Mouse (Mus musculus) heart, adult 9 months (tissue): ENCODE data around the gene Rere.

ENCODE experiments used
- DNase-seq, 2 experiments: peaks; one replicate each; pipeline ENCODE4 v3.0.0; 2022; ENCODE audit warnings: low spot score in 2 of 2

Rere gene

GRCm38 (mm10) chr4:150344526-150344925 lies 63.1 kb downstream of the Rere start:
- no peak for DNase-seq

GRCm38 (mm10) chr4:150346651-150347386 lies 65.4 kb downstream of the Rere start:
- DNase-seq: no peak

DNA sequence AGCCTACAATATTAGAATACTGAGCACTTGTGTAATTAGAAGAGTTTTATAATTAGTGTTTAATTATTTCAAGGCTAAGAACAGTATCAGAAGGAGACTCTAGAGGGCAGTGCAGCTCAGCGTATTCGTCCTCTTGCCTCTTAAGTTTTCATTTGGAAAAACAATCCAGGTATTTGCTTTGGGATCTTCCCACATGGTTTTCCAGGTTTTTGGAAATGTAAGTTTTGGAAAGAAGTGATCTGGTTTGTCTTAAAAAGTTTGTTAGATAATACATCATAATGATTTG lies 65.9 kb downstream of the Rere start:
- DNase-seq: no peak

GRCm38 (mm10) chr4:150349680-150350101 lies 68.2 kb downstream of the Rere start:
- peak in 1 of 2 experiments; percentile 25 for DNase-seq

GRCm38 (mm10) chr4:150351419-150352075 lies 70.1 kb downstream of the Rere start:
- no peak for DNase-seq

- no peak for DNase-seq
These were observed 71.3 kb downstream of the Rere start for GRCm38 (mm10) chr4:150352736-150353135.

DNA sequence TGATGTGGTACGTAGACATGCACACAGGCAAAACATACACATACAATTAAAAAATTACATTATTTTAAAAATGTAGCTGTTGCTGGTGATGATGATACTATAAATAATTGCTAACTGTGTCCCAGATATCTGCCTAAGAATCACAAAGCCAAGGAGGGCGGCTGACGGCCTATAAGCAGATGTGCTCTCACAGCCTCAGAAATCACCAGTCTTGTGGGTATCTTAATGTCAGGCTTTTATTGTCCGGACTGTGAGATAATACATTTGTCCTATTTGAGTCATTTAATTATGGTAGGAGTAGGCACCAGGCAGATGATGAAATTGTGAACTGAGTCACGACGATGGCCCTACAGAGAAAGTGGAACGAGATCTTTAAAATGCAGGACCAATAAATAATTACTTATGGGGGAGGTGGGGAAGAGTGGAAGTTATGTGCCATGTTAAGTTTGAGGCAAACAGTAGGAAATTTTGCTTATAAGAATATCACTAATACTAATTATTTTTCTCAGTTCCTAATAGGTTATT lies 72.0 kb downstream of the Rere start:
- DNase-seq: no peak

DNA sequence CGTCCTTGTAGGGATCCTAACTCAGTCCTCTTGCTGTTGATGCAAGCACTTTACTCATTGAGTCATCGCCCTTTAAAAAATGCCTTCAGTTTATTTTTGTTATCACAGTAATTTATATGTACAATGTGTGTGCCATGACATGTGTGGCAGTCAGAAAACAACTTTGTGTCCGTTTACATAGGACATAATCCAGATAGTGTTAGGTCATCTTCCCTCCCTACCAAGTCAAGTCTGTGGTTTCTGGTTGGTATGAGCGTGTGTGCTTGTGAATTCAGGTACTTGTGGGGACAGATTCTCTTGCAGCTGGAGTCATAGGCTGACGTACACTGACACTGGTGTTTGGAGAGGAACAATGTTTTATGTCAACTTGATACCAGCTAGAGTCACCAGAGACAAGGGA lies 74.4 kb downstream of the Rere start:
- DNase-seq: no peak

DNA sequence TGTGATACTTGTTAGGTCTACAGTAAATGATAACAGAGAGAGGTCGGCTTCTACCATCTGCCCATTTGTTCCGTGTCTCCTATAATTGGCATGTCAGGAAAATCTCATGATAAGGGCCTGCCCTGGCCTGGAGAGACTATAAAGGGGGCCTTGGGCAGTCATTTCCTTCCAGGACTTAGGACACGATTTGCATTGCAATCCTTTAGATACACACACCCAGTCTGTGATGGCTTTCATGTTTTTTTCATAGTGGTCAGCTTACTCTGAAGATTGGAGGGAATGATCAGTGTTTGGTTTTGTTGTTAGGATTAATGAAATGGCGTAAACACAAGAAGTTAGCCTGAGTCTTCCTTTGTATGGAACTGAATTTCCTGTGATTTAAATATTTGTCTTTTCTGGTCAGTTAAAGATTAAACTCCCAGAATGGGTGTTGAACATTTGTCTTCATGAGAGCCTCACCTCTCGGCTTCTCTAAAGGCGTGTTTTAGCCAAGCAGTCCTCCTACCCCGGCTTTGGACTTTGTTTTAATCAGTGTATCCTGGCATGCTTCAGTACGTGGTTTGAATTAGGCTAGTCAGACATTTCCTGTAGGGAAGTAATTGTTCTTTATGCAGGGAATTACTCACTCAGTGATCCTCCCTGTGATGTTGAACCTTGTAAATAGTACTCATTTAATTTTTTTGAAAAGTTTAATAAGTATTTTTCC lies 80.7 kb downstream of the Rere start:
- DNase-seq: no peak

- DNase-seq: no peak
These were observed 81.4 kb downstream of the Rere start for GRCm38 (mm10) chr4:150362858-150363257.

DNA sequence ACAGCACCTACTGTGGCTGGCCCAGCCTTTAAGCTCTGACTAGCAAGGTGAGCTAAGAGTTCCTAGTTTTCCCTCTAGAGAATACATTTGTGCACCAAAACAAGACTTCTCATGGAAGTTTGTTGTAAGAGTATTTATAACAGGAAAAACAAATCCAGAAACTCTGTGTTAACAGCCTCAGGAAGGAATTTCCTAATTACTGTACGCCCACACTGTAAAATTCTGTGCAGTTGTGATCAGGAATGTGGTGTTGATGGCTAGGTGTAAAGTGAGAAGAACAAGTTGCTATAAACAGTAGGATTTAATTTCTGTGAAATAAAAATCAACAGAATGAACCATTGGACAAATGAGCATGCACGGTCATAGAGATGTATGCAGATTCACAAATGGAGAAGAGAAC lies 83.3 kb downstream of the Rere start:
- DNase-seq: no peak

DNA sequence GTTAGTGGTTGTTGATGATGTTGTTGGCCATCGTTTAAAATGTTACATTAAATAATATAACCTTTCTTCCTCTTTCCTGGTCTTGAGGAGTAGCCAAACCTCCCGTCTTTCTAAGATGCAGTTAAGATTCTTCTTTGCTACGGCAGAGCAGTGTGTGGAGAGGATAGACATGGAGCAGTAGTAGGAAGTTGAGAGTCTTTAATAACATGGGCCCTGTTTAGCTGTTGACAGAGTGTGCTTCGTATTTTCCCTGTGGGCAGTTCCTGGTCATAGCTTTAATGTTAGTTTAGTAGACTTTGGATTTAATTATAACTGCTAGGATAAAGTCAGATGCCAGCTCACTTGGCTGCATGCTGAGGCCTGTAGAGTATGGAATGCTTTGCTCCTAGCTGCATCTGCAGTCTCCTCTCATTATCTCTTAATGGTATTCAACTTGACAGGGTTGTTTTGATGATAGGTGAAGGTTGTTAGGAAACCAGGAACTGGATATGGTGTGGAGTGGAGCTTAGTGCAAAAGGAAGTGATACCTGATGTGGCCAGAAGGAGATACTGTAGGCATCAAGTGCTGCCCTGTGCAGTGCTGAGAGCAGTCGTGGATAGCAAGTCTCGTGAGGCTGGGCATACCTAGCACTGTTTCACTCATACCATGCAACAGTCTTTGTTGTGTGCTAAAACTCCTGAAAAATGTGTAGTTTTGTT lies 85.2 kb downstream of the Rere start:
- no peak for DNase-seq

DNA sequence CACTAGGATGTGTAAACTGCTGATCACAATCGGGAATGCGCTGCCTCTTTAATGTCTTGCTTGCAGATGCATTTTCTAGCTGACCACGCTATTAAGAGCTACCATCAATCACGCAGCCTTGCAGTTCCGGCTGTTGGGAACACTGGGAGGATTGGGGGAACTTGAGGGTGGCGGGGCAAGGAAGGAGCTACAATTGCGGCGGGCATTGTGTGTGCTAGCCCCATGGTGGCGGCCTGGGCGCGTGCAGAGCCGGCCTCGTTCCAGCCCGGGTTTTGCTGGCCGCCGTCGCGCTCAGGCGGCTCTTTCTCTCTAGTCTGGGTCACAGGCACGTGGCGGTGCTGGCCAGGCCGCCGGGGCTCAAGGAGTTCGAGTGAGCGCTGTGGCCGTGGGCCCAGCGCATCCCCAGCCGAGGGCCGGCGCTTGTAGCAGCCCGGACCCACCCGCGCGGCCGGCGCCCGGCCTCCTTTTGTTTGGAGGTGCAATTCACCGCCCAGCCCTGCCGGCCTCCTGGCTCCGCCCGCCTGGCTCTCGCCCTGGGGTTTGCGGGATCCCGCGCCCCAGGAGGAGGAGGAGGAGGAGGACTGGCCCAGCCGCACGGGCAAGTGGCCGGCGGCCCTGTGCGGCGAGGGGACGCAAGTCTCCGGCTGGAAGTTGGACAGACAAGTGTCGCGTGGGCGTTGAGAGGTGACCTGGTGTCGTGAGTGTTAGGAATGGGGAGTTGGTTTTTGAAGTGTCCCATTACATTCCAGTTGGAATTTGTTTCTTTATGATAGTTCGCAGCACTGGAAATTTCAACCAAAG lies 90.3 kb downstream of the Rere start:
- peak; percentile 82 to 83 for DNase-seq

- no peak for DNase-seq
These were observed 91.2 kb downstream of the Rere start for GRCm38 (mm10) chr4:150372631-150373041.

DNA sequence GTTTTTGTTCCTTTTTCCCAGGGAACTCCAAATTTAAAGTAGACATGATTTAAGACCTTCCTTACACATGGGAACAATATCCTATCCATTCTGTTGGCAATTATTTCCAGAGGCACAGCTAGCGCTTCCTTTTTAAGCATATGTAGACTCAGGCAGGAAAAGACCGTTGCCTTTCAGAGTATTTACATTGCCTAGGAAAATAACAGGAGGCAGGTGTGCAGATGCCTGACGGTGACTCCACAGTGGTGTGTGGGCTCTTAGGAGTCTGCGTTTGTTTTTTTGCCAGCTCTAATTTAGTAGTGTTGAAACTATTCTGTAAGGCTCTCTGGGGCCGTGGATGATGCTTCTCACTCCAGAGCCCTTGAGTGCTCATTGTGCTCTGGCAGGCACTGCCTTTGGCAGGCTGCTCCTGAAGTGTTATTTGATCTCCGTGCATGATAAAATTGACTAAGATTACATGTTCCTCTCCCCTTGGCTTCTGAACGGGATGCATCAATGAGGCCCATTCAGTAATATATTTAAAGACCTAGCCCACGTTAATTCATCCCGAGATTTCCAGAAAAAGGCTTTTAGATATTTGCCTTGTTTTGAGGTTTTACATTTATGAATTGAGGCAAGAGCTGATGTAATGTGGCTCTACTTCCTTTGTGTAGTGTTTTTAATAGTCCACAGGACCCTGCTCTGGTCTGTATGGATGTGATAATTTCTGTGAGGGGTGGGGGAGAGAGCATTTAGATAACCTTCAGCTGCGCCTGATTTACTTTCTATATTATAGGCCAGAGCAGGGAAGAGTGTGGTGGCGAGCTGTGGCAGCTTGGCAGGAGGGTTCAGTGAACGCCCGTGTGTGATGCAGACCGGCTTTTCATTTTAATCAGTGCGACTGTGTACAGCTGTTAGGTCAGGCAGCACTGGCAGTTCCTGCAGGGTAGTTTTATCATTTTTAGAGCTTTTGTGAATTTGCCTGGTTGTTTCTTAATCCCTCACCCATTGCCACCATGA lies 92.0 kb downstream of the Rere start:
- DNase-seq: peak; percentile 31 to 42

GRCm38 (mm10) chr4:150374651-150375447 lies 93.4 kb downstream of the Rere start:
- no peak for DNase-seq

DNA sequence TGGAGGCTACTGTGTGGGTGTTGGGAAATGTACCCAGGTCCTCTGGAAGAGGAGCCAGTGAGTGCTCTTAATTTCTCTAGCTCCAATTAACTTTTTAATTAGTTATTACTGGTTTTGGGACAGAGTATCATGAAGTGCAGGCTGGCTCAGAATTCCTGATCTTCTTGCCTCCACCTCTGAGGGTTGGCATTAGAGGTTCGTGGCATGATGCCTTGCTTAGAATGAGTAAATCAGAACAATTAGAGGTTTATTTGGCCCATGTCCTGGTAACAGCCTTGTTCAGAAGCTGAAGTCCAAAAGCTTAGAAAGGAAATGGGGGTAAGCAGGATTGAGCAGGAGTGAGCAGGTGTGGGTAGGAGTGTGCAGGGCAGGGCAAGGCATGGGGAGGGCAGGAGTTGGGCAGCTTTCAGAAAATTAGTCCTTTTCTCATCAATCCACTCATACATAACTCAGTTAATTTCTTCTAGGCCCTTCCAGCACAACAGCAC lies 94.0 kb downstream of the Rere start:
- DNase-seq: no peak

GRCm38 (mm10) chr4:150379313-150379712 lies 97.9 kb downstream of the Rere start:
- DNase-seq: no peak

DNA sequence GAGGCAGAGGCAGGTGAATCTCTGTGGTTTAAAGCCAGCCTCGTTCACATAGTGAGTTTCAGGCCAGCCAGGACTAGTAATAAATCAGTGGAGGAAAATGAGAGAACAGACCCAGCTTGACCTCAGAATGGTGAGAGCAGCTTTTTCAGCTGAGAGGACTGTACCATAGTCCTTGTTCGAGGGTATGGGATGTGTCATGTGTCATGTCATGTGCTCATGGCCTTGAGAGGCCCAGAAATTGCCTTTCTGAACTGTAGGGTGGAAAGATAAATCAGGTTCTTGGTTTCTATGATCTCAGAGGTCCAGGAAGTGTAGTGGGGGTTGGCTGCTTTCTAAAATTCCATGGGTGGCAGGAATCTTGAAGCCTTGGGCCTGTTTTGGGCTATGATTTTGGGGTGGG lies 98.3 kb downstream of the Rere start:
- no peak for DNase-seq
